Mouse (Mus musculus) myocyte (in vitro differentiated cells): Measurements from ENCODE around the gene Gm28230. TPM values are rescaled to one million over a fixed set of nuclear protein-coding genes. Genes with fewer than 3 reads are reported as not detected.

ENCODE experiments used
- H3K27me3 ChIP-seq: one replicate; pipeline ENCODE4 v1.6.1; 2011; ENCODE audit not compliant: control insufficient read depth, insufficient read depth, insufficient read length
- H3K36me3 ChIP-seq: one replicate; pipeline ENCODE4 v1.6.1; 2011; ENCODE audit not compliant: control insufficient read depth, insufficient read depth
- H3K4me2 ChIP-seq: one replicate; pipeline ENCODE4 v1.6.1; 2011; ENCODE audit warnings: low read depth, control low read depth
- H3K4me3 ChIP-seq: one replicate; pipeline ENCODE4 v1.5.1; 2011; ENCODE audit warnings: mild to moderate bottlenecking, control low read depth, moderate library complexity
- H3K79me2 ChIP-seq: one replicate; pipeline ENCODE4 v1.6.1; 2011; ENCODE audit not compliant: control insufficient read depth, insufficient read depth
- H3ac ChIP-seq: one replicate; pipeline ENCODE4 v1.6.1; 2011; ENCODE audit not compliant: control insufficient read depth, insufficient read length
- CEBPB ChIP-seq: IDR thresholded peaks from 2 replicates; pipeline ENCODE4 v1.6.1; 2011; ENCODE audit warnings: mild to moderate bottlenecking, moderate library complexity; ENCODE audit not compliant: poor library complexity, insufficient read depth, severe bottlenecking
- E2F4 ChIP-seq: IDR thresholded peaks from one replicate; pipeline ENCODE4 v1.6.1; 2011; ENCODE audit warnings: mild to moderate bottlenecking, control low read depth, moderate library complexity; ENCODE audit not compliant: insufficient read depth
- MAX ChIP-seq: IDR thresholded peaks from one replicate; pipeline ENCODE4 v1.6.1; 2011; ENCODE audit warnings: low read depth, mild to moderate bottlenecking, control low read depth
- MYOD1 ChIP-seq, 3 experiments: IDR thresholded peaks; one replicate each; pipeline ENCODE4 v1.6.1; 2011; ENCODE audit warnings: control low read depth in 2 of 3, low read depth in 2 of 3, mild to moderate bottlenecking in 2 of 3, moderate library complexity in 1 of 3; ENCODE audit not compliant: insufficient read length in 2 of 3, control insufficient read depth in 1 of 3
- MYOG ChIP-seq, 3 experiments: IDR thresholded peaks; one replicate each; pipeline ENCODE4 v1.6.1; 2011; ENCODE audit warnings: control low read depth in 2 of 3, low read depth in 2 of 3, mild to moderate bottlenecking in 2 of 3; ENCODE audit not compliant: insufficient read length in 2 of 3, control insufficient read depth in 1 of 3, insufficient read depth in 1 of 3
- POLR2A ChIP-seq: IDR thresholded peaks from one replicate; pipeline ENCODE4 v1.6.1; 2011; ENCODE audit warnings: low read depth, mild to moderate bottlenecking, control low read depth, moderate library complexity; ENCODE audit not compliant: insufficient read length
- POLR2AphosphoS2 ChIP-seq: IDR thresholded peaks from one replicate; pipeline ENCODE4 v1.6.1; 2011; ENCODE audit warnings: low read depth, control low read depth; ENCODE audit not compliant: insufficient read length
- REST ChIP-seq: IDR thresholded peaks from one replicate; pipeline ENCODE4 v1.6.1; 2011; ENCODE audit warnings: mild to moderate bottlenecking, control low read depth, moderate library complexity; ENCODE audit not compliant: insufficient read depth, insufficient read length
- SRF ChIP-seq: IDR thresholded peaks from one replicate; pipeline ENCODE4 v1.6.1; 2011; ENCODE audit warnings: low read depth; ENCODE audit not compliant: control insufficient read depth, insufficient read length
- TCF12 ChIP-seq: IDR thresholded peaks from one replicate; pipeline ENCODE4 v1.6.1; 2011; ENCODE audit warnings: mild to moderate bottlenecking, control low read depth; ENCODE audit not compliant: poor library complexity, insufficient read depth, severe bottlenecking
- TCF3 ChIP-seq: IDR thresholded peaks from one replicate; pipeline ENCODE4 v1.6.1; 2011; ENCODE audit warnings: low read depth, control low read depth; ENCODE audit not compliant: insufficient read length
- USF1 ChIP-seq: IDR thresholded peaks from one replicate; pipeline ENCODE4 v1.6.1; 2011; ENCODE audit warnings: low read depth, mild to moderate bottlenecking, control low read depth, moderate library complexity
- polyA plus RNA-seq: library from polyadenylated mRNA; unstranded; fragments of >200 nt; fragmentation: generic; extraction: Trizol; gene quantifications from one replicate; pipeline ENCODE4 v1.2.1, GENCODE M21; 2012; ENCODE audit warnings: missing spikeins

The Gm28230 gene
- polyA plus RNA-seq, 1 experiment: not detected

DNA sequence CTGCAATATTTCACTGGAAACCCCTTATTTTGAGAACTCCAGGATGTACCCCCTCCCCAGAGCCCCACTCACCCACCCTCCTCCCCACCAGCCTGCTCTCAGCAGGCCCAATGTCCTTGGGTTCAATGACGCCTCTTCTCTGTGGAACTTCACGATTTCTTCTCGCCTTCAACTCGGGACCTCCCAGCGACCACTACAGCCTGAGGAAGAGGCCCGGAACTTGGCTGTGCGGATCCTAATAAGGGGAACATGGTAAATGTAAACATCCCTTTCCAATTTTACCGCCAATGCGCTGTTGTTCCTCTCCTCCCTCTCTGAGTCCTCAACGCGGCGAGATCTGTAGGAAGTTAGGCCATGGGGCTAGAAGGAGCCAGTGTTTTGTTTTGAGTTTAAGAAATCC, 42.4 kb upstream of the Gm28230 start:
- no peaks in the 10 kb centered on the region for H3K36me3 ChIP-seq
- no peak overlapping the region for H3ac ChIP-seq
- no peak overlapping the region for H3K4me3 ChIP-seq
- no peak overlapping the region for H3K4me2 ChIP-seq
- no peaks in the 10 kb centered on the region for H3K79me2 ChIP-seq
- TF ChIP-seq SRF (no peak), USF1 (no peak), TCF12 (no peak), MAX (no peak), REST (no peak), POLR2A (no peak), TCF3 (no peak), E2F4 (no peak), MYOD1 (IDR thresholded peaks at IDR 0.05; ENCODE audit: control insufficient read depth in 1 of 3, insufficient read length in 2 of 3, low read depth in 2 of 3) (no peak), POLR2AphosphoS2 (no peak), CEBPB (no peak), MYOG (IDR thresholded peaks at IDR 0.05; ENCODE audit: control insufficient read depth in 1 of 3, insufficient read depth in 1 of 3, insufficient read length in 2 of 3, low read depth in 2 of 3) (no peak)
- peaks cover 50% of the 10 kb centered on the region for H3K27me3 ChIP-seq

DNA sequence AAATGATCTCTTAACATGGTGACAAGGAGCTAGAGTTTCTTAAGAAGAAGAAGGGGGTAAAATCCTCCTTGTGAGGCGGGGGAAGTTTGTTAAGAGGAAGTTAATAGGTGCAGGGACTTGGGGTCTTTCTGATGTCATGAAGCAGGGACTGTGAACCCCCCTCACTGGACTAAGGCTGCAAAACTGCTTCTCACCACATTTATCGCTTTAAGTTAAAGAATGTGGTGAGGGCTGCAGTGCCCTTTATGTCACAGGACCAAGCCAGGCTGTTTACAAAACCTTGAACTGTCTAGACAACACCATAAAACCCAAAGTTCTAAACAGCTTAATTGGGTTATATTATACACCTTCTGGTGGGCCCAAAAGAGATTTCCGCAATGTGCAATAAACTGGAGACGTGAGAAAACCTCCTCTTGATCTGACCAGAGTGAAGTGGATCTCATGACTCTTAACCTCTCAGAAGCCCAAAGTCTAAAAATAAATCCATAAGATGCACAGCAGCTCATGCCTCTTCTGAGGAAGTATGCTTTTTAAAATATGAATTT, 41.4 kb upstream of the Gm28230 start:
- peaks cover 50% of the 10 kb centered on the region for H3K27me3 ChIP-seq
- H3K4me2 ChIP-seq: no peak overlapping the region
- H3K79me2 ChIP-seq: no peaks in the 10 kb centered on the region
- H3K36me3 ChIP-seq: no peaks in the 10 kb centered on the region
- H3K4me3 ChIP-seq: no peak overlapping the region
- no peak for TF ChIP-seq POLR2AphosphoS2
- no peak for TF ChIP-seq TCF12
- TF ChIP-seq TCF3: no peak
- no peak for TF ChIP-seq SRF
- no peak for TF ChIP-seq REST
- TF ChIP-seq POLR2A: no peak
- TF ChIP-seq E2F4: no peak
- no peak for TF ChIP-seq MYOG (IDR thresholded peaks at IDR 0.05; ENCODE audit: control insufficient read depth in 1 of 3, insufficient read depth in 1 of 3, insufficient read length in 2 of 3, low read depth in 2 of 3)
- TF ChIP-seq USF1: no peak
- no peak for TF ChIP-seq MAX
- TF ChIP-seq MYOD1 (IDR thresholded peaks at IDR 0.05; ENCODE audit: control insufficient read depth in 1 of 3, insufficient read length in 2 of 3, low read depth in 2 of 3): no peak
- no peak for TF ChIP-seq CEBPB
- no peak overlapping the region for H3ac ChIP-seq

DNA sequence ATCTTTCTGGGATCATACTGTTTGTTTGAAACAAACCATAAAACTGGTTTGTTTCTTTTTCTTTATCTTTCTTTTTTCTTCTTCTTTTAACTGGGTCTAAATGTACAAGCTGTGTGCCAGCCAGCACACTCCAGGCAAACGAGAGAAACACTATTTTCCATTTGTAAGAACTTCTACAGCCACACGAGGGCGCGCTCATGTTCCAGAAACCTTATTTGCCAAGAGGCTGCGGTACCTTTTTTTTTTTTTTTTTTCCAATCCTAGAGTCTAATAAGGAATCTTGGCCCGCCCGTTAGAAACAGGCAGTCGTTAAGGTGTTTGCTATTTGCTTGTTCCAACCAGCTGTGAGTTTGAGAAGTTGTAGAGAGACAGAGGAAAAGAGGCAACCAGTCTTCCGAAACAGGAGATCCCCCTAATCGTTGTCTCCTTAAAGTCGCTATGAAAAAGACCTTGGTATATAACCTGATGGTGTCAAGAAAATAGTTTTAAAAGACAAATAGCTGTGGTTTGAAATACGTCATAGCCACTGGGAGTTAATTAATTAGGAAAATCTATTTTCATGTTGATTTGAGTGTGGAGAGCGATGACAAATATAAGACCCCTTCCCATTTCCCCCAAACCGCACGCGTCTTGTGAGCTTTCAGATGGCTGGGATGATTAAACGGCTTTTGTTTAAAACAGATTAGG, 40.1 kb upstream of the Gm28230 start:
- peaks cover 46% of the 10 kb centered on the region for H3K27me3 ChIP-seq
- no peaks in the 10 kb centered on the region for H3K36me3 ChIP-seq
- no peak overlapping the region for H3K4me3 ChIP-seq
- H3K4me2 ChIP-seq: no peak overlapping the region
- no peak overlapping the region for H3ac ChIP-seq
- H3K79me2 ChIP-seq: no peaks in the 10 kb centered on the region
- no peak for TF ChIP-seq POLR2A
- TF ChIP-seq SRF: no peak
- TF ChIP-seq USF1: no peak
- no peak for TF ChIP-seq E2F4
- TF ChIP-seq POLR2AphosphoS2: no peak
- TF ChIP-seq MYOG (IDR thresholded peaks at IDR 0.05; ENCODE audit: control insufficient read depth in 1 of 3, insufficient read depth in 1 of 3, insufficient read length in 2 of 3, low read depth in 2 of 3): no peak
- TF ChIP-seq CEBPB: no peak
- no peak for TF ChIP-seq TCF3
- no peak for TF ChIP-seq MAX
- no peak for TF ChIP-seq MYOD1 (IDR thresholded peaks at IDR 0.05; ENCODE audit: control insufficient read depth in 1 of 3, insufficient read length in 2 of 3, low read depth in 2 of 3)
- no peak for TF ChIP-seq REST
- TF ChIP-seq TCF12: no peak

DNA sequence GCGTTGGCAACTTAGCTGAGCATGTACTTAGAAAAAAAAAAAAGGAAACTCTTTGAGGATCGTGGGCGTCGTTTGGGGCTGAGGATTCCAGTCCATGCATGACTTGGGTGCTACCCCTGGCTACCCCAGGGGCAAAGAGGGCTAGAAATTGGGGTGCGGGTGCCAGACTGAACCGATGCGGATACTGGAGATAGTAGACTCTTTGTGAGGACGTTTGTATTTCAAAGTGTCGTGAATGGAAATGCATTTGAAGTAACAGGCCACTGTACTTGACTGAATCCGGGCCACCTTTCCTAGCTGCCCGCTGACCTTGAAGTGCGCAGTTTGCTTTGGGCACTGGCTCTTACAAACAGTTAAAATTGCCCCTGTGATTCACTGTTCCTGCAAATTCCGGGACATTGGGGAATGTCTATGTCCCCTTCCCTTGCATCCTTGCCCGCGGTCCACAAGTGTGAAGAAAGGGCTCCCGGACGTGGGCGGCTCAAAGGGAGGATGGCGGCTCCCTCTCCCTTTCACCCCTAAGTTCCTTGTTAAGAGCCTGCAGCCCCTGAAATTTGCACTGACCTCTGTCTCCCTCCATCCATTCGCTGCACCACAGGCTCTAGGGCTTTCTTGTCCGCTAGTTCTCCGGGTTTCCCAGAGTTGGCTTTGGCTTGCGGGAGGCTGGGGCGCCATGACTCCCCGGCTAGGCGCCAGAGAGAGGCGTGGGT, 39.4 kb upstream of the Gm28230 start:
- H3K36me3 ChIP-seq: no peaks in the 10 kb centered on the region
- no peak overlapping the region for H3K4me2 ChIP-seq
- H3ac ChIP-seq: no peak overlapping the region
- H3K4me3 ChIP-seq: no peak overlapping the region
- TF ChIP-seq E2F4: no peak
- no peak for TF ChIP-seq TCF12
- no peak for TF ChIP-seq MAX
- no peak for TF ChIP-seq TCF3
- no peak for TF ChIP-seq POLR2A
- TF ChIP-seq MYOG (IDR thresholded peaks at IDR 0.05; ENCODE audit: control insufficient read depth in 1 of 3, insufficient read depth in 1 of 3, insufficient read length in 2 of 3, low read depth in 2 of 3): no peak
- no peak for TF ChIP-seq CEBPB
- TF ChIP-seq SRF: no peak
- TF ChIP-seq REST: no peak
- no peak for TF ChIP-seq MYOD1 (IDR thresholded peaks at IDR 0.05; ENCODE audit: control insufficient read depth in 1 of 3, insufficient read length in 2 of 3, low read depth in 2 of 3)
- TF ChIP-seq USF1: no peak
- no peak for TF ChIP-seq POLR2AphosphoS2
- peaks cover 46% of the 10 kb centered on the region for H3K27me3 ChIP-seq
- H3K79me2 ChIP-seq: no peaks in the 10 kb centered on the region
